In the genomic region with DNA sequence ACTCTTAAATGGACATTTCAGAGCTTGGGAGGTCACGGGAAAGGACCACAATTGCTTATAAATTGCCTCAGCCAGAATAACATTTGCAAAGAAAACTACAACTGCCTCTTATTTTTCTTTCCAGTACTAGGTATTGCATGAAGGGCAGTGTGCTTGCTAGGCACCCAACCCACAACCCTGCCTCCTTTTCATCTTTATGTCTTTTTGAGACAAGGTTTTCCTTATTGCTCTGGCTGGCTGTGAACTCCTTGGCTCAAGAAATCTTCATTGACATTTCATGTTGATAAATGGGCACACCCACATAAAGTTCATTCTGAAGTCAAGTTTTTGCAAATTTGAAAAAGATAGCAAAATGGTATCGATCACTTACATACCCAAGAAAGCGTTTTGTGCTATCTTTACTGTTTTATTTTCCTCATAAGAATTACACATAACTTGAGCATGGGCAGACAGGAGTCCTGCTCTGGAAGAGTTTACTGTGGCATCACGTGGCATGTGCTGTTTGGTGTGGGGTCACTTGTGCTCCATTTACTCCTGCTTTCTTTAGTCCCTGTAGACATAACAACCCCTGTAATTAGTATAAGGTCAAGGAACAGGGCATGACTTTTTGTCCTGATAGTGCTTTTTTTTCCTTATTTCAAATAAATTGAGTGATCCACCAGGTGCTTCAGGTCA, we compare ENCODE assay signal across 15 mouse cellular contexts.
"Had no signal": no experiment of that assay in that cellular context is flagged by ENCODE, and none has a peak within 500 bp of the region (broad histone marks: within the 10 kb centered on the region; RNA-seq: fewer than 3 reads in every experiment).

No protein-coding gene starts in this region.

- H3K9ac ChIP-seq: liver, embryonic 14.5 days; lung, embryonic 14.5 days; midbrain, embryonic 13.5 days; neural tube, embryonic 12.5 days; stomach, embryonic 15.5 days had no signal

- H3K4me2 ChIP-seq: lung, embryonic 14.5 days; midbrain, embryonic 13.5 days; neural tube, embryonic 12.5 days; stomach, embryonic 15.5 days had no signal

- H3K36me3 ChIP-seq: midbrain, embryonic 10.5 days; midbrain, embryonic 13.5 days; neural tube, embryonic 12.5 days; stomach, embryonic 15.5 days had no signal

- ATAC-seq: midbrain, embryonic 13.5 days; midbrain, embryonic 16.5 days had no signal

- H3K27ac ChIP-seq: liver, embryonic 14.5 days; midbrain, embryonic 10.5 days; midbrain, embryonic 13.5 days; neural tube, embryonic 12.5 days; stomach, embryonic 15.5 days; stomach, postnatal 0 days had no signal

- H3K27me3 ChIP-seq: midbrain, embryonic 13.5 days; neural tube, embryonic 12.5 days; stomach, embryonic 15.5 days had no signal

- H3K9me3 ChIP-seq: midbrain, embryonic 10.5 days; midbrain, embryonic 13.5 days; neural tube, embryonic 12.5 days; stomach, embryonic 15.5 days had no signal

- DNase-seq: lung, adult 18-20 months; lung, embryonic 14.5 days; lung, postnatal 10 days; lung, postnatal 4 days; right cerebral cortex, postnatal 14 days; thymus, adult 2 months; thymus, postnatal 25 days; thymus, postnatal 4 days had no signal

- H3K4me3 ChIP-seq: midbrain, embryonic 10.5 days; midbrain, embryonic 13.5 days; neural tube, embryonic 12.5 days; stomach, embryonic 15.5 days had no signal

- H3K4me1 ChIP-seq: midbrain, embryonic 10.5 days; midbrain, embryonic 13.5 days; neural tube, embryonic 12.5 days; stomach, embryonic 15.5 days had no signal
